Comparison of ENCODE assay signal across 9 mouse cellular contexts in genomic region chr7:123964559-123965142, GRCm38 (mm10). TPM values are rescaled to one million over a fixed set of nuclear protein-coding genes. Genes with fewer than 3 reads are reported as not detected.
A peak's percentile ranks its signal among the peaks of the same experiment; 100 is the strongest.
DNase-seq lines count a peak whose midpoint lies in the region; ATAC-seq and TF ChIP-seq lines count a peak whose summit lies in the region.
"Had no signal": no experiment of that assay in that cellular context is flagged by ENCODE, and none has a peak within 500 bp of the region (broad histone marks: within the 10 kb centered on the region; RNA-seq: fewer than 3 reads in every experiment).

No protein-coding gene starts in this region.

- TF ChIP-seq CTCF in liver, embryonic 14.5 days (IDR thresholded peaks at IDR 0.05; ENCODE audit: low read depth), result peak; percentile 40

- H3K4me3 ChIP-seq in embryonic facial prominence, embryonic 11.5 days (ENCODE audit: low read depth, low read length), result no peak overlapping the region
- no peak overlapping the region for H3K4me3 ChIP-seq in embryonic facial prominence, embryonic 10.5 days
- H3K4me3 ChIP-seq in liver, embryonic 14.5 days (ENCODE audit: insufficient read depth in 1 of 2, low read depth in 2 of 2, low read length in 2 of 2), result no peak overlapping the region
- no peak overlapping the region for H3K4me3 ChIP-seq in liver, embryonic 12.5 days
- H3K4me3 ChIP-seq in neural tube, embryonic 11.5 days (ENCODE audit: low read depth, low read length), result no peak overlapping the region
- H3K4me3 ChIP-seq in heart, embryonic 11.5 days (ENCODE audit: low read depth, low read length), result no peak overlapping the region

- no peak overlapping the region for H3K4me2 ChIP-seq in embryonic facial prominence, embryonic 11.5 days (ENCODE audit: low read depth, low read length)
- H3K4me2 ChIP-seq in liver, embryonic 14.5 days (ENCODE audit: low read depth), result no peak overlapping the region
- H3K4me2 ChIP-seq in liver, embryonic 12.5 days, result no peak overlapping the region
- H3K4me2 ChIP-seq in neural tube, embryonic 11.5 days (ENCODE audit: low read depth), result no peak overlapping the region
- H3K4me2 ChIP-seq in heart, embryonic 11.5 days, result no peak overlapping the region

- no peak for TF ChIP-seq EP300 in liver, embryonic 14.5 days (IDR thresholded peaks at IDR 0.05; ENCODE audit: low read depth)

- no peaks in the 10 kb centered on the region for H3K36me3 ChIP-seq in embryonic facial prominence, embryonic 11.5 days (replicated peaks; ENCODE audit: control insufficient read depth, insufficient read depth, low read depth, low read length)
- no peaks in the 10 kb centered on the region for H3K36me3 ChIP-seq in embryonic facial prominence, embryonic 10.5 days (replicated peaks)
- no peaks in the 10 kb centered on the region for H3K36me3 ChIP-seq in liver, embryonic 14.5 days (replicated peaks; ENCODE audit: control insufficient read depth, insufficient read depth, low read depth)
- H3K36me3 ChIP-seq in liver, embryonic 12.5 days, result no peaks in the 10 kb centered on the region
- no peaks in the 10 kb centered on the region for H3K36me3 ChIP-seq in neural tube, embryonic 11.5 days (ENCODE audit: control insufficient read depth, insufficient read depth, low read length)
- no peaks in the 10 kb centered on the region for H3K36me3 ChIP-seq in heart, embryonic 11.5 days (ENCODE audit: control insufficient read depth, insufficient read depth, low read length)

- peak; percentile 69 for DNase-seq in embryonic facial prominence, embryonic 11.5 days (ENCODE audit: low spot score)
- DNase-seq in embryonic facial prominence, embryonic 10.5 days (ENCODE audit: low spot score), result no peak
- no peak for DNase-seq in liver, embryonic 14.5 days (ENCODE audit: low read depth in 3 of 3, low spot score in 3 of 3)
- DNase-seq in embryo, embryonic 10.5 days (ENCODE audit: low spot score), result peak; percentile 76
- DNase-seq in neural tube, embryonic 11.5 days (ENCODE audit: low spot score), result peak; percentile 21
- DNase-seq in cerebellum, adult 11 months, result no peak
- DNase-seq: gastrocnemius, postnatal 10 days had no signal

- no peaks in the 10 kb centered on the region for H3K27me3 ChIP-seq in embryonic facial prominence, embryonic 11.5 days (ENCODE audit: control insufficient read depth, insufficient read depth, low read length)
- H3K27me3 ChIP-seq in embryonic facial prominence, embryonic 10.5 days (replicated peaks; ENCODE audit: low read depth, poor library complexity, severe bottlenecking), result no peaks in the 10 kb centered on the region
- no peaks in the 10 kb centered on the region for H3K27me3 ChIP-seq in liver, embryonic 14.5 days (ENCODE audit: control insufficient read depth, insufficient read depth, low read length)
- no peaks in the 10 kb centered on the region for H3K27me3 ChIP-seq in liver, embryonic 12.5 days (replicated peaks)
- no peaks in the 10 kb centered on the region for H3K27me3 ChIP-seq in neural tube, embryonic 11.5 days (ENCODE audit: control insufficient read depth, insufficient read depth, low read length)
- H3K27me3 ChIP-seq in heart, embryonic 11.5 days (ENCODE audit: control insufficient read depth, insufficient read depth, low read length), result no peaks in the 10 kb centered on the region

- H3K9ac ChIP-seq in embryonic facial prominence, embryonic 11.5 days (replicated peaks; ENCODE audit: low read length), result no peak overlapping the region
- no peak overlapping the region for H3K9ac ChIP-seq in liver, embryonic 14.5 days (replicated peaks)
- H3K9ac ChIP-seq in liver, embryonic 12.5 days, result no peak overlapping the region
- H3K9ac ChIP-seq in neural tube, embryonic 11.5 days (ENCODE audit: low read length), result no peak overlapping the region
- no peak overlapping the region for H3K9ac ChIP-seq in heart, embryonic 11.5 days (ENCODE audit: low read depth, low read length)

- no peak overlapping the region for H3K27ac ChIP-seq in embryonic facial prominence, embryonic 11.5 days (replicated peaks; ENCODE audit: low read depth, low read length)
- no peak overlapping the region for H3K27ac ChIP-seq in embryonic facial prominence, embryonic 10.5 days (replicated peaks)
- no peak overlapping the region for H3K27ac ChIP-seq in liver, embryonic 14.5 days
- H3K27ac ChIP-seq in liver, embryonic 12.5 days, result no peak overlapping the region
- no peak overlapping the region for H3K27ac ChIP-seq in neural tube, embryonic 11.5 days (ENCODE audit: low read depth, low read length)
- no peak overlapping the region for H3K27ac ChIP-seq in heart, embryonic 11.5 days (ENCODE audit: low read depth, low read length)

- H3K4me1 ChIP-seq in embryonic facial prominence, embryonic 11.5 days (ENCODE audit: control insufficient read depth, insufficient read depth, low read length), result no peaks in the 10 kb centered on the region
- H3K4me1 ChIP-seq in embryonic facial prominence, embryonic 10.5 days, result no peaks in the 10 kb centered on the region
- no peaks in the 10 kb centered on the region for H3K4me1 ChIP-seq in liver, embryonic 14.5 days (replicated peaks; ENCODE audit: control insufficient read depth in 2 of 2, insufficient read depth in 2 of 2, low read length in 1 of 2)
- H3K4me1 ChIP-seq in liver, embryonic 12.5 days, result no peaks in the 10 kb centered on the region
- no peaks in the 10 kb centered on the region for H3K4me1 ChIP-seq in neural tube, embryonic 11.5 days (ENCODE audit: control insufficient read depth, insufficient read depth, low read length)
- no peaks in the 10 kb centered on the region for H3K4me1 ChIP-seq in heart, embryonic 11.5 days (ENCODE audit: control insufficient read depth, insufficient read depth, low read length)

- WGBS in embryonic facial prominence, embryonic 11.5 days, result 52% methylated on average over 10 of the region's 10 CpGs
- 51% methylated on average over 10 of the region's 10 CpGs for WGBS in embryonic facial prominence, embryonic 10.5 days
- 38% methylated on average over 10 of the region's 10 CpGs for WGBS in liver, embryonic 14.5 days (ENCODE audit: insufficient replicate concordance)
- 42% methylated on average over 10 of the region's 10 CpGs for WGBS in liver, embryonic 12.5 days (ENCODE audit: insufficient replicate concordance)
- WGBS in neural tube, embryonic 11.5 days, result 51% methylated on average over 10 of the region's 10 CpGs
- WGBS in heart, embryonic 11.5 days (ENCODE audit: insufficient replicate concordance), result 47% methylated on average over 10 of the region's 10 CpGs

- no peaks in the 10 kb centered on the region for H3K9me3 ChIP-seq in embryonic facial prominence, embryonic 11.5 days (replicated peaks; ENCODE audit: control insufficient read depth, low read length)
- peaks cover 9% of the 10 kb centered on the region; the same call in 1 of the 2 replicates for H3K9me3 ChIP-seq in embryonic facial prominence, embryonic 10.5 days
- H3K9me3 ChIP-seq in liver, embryonic 14.5 days (ENCODE audit: control insufficient read depth, low read length), result no peaks in the 10 kb centered on the region
- 0 out of 2 replicates have a peak, but pooled peaks cover 2% of the 10 kb centered on the region for H3K9me3 ChIP-seq in liver, embryonic 12.5 days (replicated peaks)
- no peaks in the 10 kb centered on the region for H3K9me3 ChIP-seq in neural tube, embryonic 11.5 days (ENCODE audit: control insufficient read depth, low read length)
- no peaks in the 10 kb centered on the region for H3K9me3 ChIP-seq in heart, embryonic 11.5 days (replicated peaks; ENCODE audit: control insufficient read depth, low read length)

- 0 out of 2 replicates have a peak, but pooled peaks have one; percentile 67 for ATAC-seq in embryonic facial prominence, embryonic 11.5 days (replicated peaks; ENCODE audit: insufficient number of reproducible peaks, low FRiP score, low TSS enrichment, low read depth)
- no peak for ATAC-seq in liver, embryonic 14.5 days (ENCODE audit: insufficient read depth)
- no peak for ATAC-seq in liver, embryonic 12.5 days
- ATAC-seq in neural tube, embryonic 11.5 days (ENCODE audit: insufficient read depth, low FRiP score, low TSS enrichment), result 0 out of 2 replicates have a peak, but pooled peaks have one; percentile 53
- ATAC-seq in heart, embryonic 11.5 days (replicated peaks; ENCODE audit: insufficient number of reproducible peaks, low FRiP score, low TSS enrichment), result no peak

RNA-seq across cellular contexts. Expression of gene Hs3st4, which starts 18.0 kb away (rescaled TPM):
- 0.08 and 0.14 TPM in 2 replicates for polyA plus RNA-seq in embryonic facial prominence, embryonic 11.5 days (2014; fragmentation: Nextera tagmentation; extraction: Ambion mirVana)
- polyA plus RNA-seq in embryonic facial prominence, embryonic 10.5 days (2016; fragmentation: Nextera tagmentation; extraction: Ambion mirVana), result 0.11 TPM in 1 of 2 replicates, not detected in the other
- polyA plus RNA-seq in liver, embryonic 14.5 days (2012; rRNA removed), result 0.02 TPM in 1 of 2 replicates, not detected in the other
- not detected in 2 replicates for polyA plus RNA-seq in liver, embryonic 14.5 days (2014; fragmentation: Nextera tagmentation; extraction: Ambion mirVana)
- polyA plus RNA-seq in liver, embryonic 12.5 days (2016; fragmentation: Nextera tagmentation; extraction: Ambion mirVana), result not detected in 2 replicates
- polyA plus RNA-seq in neural tube, embryonic 11.5 days (2014; fragmentation: Nextera tagmentation; extraction: Ambion mirVana), result 0.36 and 0.47 TPM in 2 replicates
- polyA plus RNA-seq in heart, embryonic 11.5 days (2014; fragmentation: Nextera tagmentation; extraction: Ambion mirVana), result 0.44 and 0.49 TPM in 2 replicates

Comparison
In these comparisons a context has a peak if more than half of its experiments do, and no peak if none do; other contexts are left out.
1. DNase-seq: peak in embryonic facial prominence, embryonic 11.5 days (single experiment), embryo, embryonic 10.5 days (single experiment) and neural tube, embryonic 11.5 days (single experiment); none in embryonic facial prominence, embryonic 10.5 days (single experiment), liver, embryonic 14.5 days (0 of 3) and cerebellum, adult 11 months (single experiment).
2. ATAC-seq: peak in embryonic facial prominence, embryonic 11.5 days (single experiment) and neural tube, embryonic 11.5 days (single experiment); none in liver, embryonic 14.5 days (single experiment), liver, embryonic 12.5 days (single experiment) and heart, embryonic 11.5 days (single experiment).